Mouse (Mus musculus): ENCODE measurements at regions not wholly inside any gene's neighbourhood (a gene's known extent, or its start where the extent isn't known, plus 50 kb on each side); places are given as distances from the start of the nearest gene placed in this dataset.

- DNase-seq (ENCODE audit: low spot score in 2 of 2): no peak
Measured at GRCm38 (mm10) chr3:17795271-17796260, 152.6 kb upstream of the Cypt12 start.

- DNase-seq (ENCODE audit: low spot score in 2 of 2): no peak
Measured at GRCm38 (mm10) chr3:17796766-17797165, 151.4 kb upstream of the Cypt12 start.

GRCm38 (mm10) chr3:17798399-17798798 is 149.8 kb upstream of the Cypt12 start:
- no peak for DNase-seq (ENCODE audit: low spot score in 2 of 2)

GRCm38 (mm10) chr3:17799120-17799519 is 149.1 kb upstream of the Cypt12 start:
- DNase-seq (ENCODE audit: low spot score in 2 of 2): no peak

- DNase-seq (ENCODE audit: low spot score in 2 of 2): no peak
Measured at GRCm38 (mm10) chr3:17800810-17801209, 147.4 kb upstream of the Cypt12 start.

GRCm38 (mm10) chr3:17801479-17801878 is 146.7 kb upstream of the Cypt12 start:
- DNase-seq (ENCODE audit: low spot score in 2 of 2): no peak

- no peak for DNase-seq (ENCODE audit: low spot score in 2 of 2)
Measured at GRCm38 (mm10) chr3:17805185-17805584, 143.0 kb upstream of the Cypt12 start.

- DNase-seq (ENCODE audit: low spot score in 2 of 2): no peak
Measured at GRCm38 (mm10) chr3:17811290-17811689, 136.9 kb upstream of the Cypt12 start.

- DNase-seq (ENCODE audit: low spot score in 2 of 2): no peak
Measured at GRCm38 (mm10) chr3:17824201-17824600, 124.0 kb upstream of the Cypt12 start.

GRCm38 (mm10) chr3:17824662-17825061 is 123.5 kb upstream of the Cypt12 start:
- DNase-seq (ENCODE audit: low spot score in 2 of 2): no peak

- DNase-seq (ENCODE audit: low spot score in 2 of 2): no peak
Measured at GRCm38 (mm10) chr3:17825254-17825890, 122.8 kb upstream of the Cypt12 start.

- DNase-seq (ENCODE audit: low spot score in 2 of 2): peak in 1 of 2 experiments; percentile 2
Measured at GRCm38 (mm10) chr3:17834706-17835105, 113.5 kb upstream of the Cypt12 start.

GRCm38 (mm10) chr3:17847609-17848008 is 100.6 kb upstream of the Cypt12 start:
- DNase-seq (ENCODE audit: low spot score in 2 of 2): no peak

GRCm38 (mm10) chr3:17848181-17848580 is 100.0 kb upstream of the Cypt12 start:
- no peak for DNase-seq (ENCODE audit: low spot score in 2 of 2)

- no peak for DNase-seq (ENCODE audit: low spot score in 2 of 2)
Measured at GRCm38 (mm10) chr3:17862367-17862766, 85.8 kb upstream of the Cypt12 start.

GRCm38 (mm10) chr3:17865112-17865511 is 83.1 kb upstream of the Cypt12 start:
- DNase-seq (ENCODE audit: low spot score in 2 of 2): no peak

- DNase-seq (ENCODE audit: low spot score in 2 of 2): no peak
Measured at GRCm38 (mm10) chr3:17870895-17871482, 77.2 kb upstream of the Cypt12 start.

GRCm38 (mm10) chr3:17895869-17896268 is 52.3 kb upstream of the Cypt12 start:
- no peak for DNase-seq (ENCODE audit: low spot score in 2 of 2)

GRCm38 (mm10) chr3:17896756-17897155 is 51.5 kb upstream of the Cypt12 start:
- DNase-seq (ENCODE audit: low spot score in 2 of 2): no peak

Measured in spleen, postnatal 36 days (tissue).